Mouse (Mus musculus) heart, embryonic 11.5 days (tissue): ENCODE data around the gene Gjc3. TPM values are rescaled to one million over a fixed set of nuclear protein-coding genes. Genes with fewer than 3 reads are reported as not detected.

Source experiments
- ATAC-seq: fragments of 200-750 bp; cut with Nextera tagmentation; replicated peaks from 2 replicates; pipeline ENCODE4 v1.8.0; 2017; ENCODE audit warnings: moderate library complexity; ENCODE audit not compliant: insufficient number of reproducible peaks, low FRiP score, low TSS enrichment
- H3K27ac ChIP-seq: fragments of 300-500 bp; sonication (generic); 2 replicates; pipeline ENCODE4 v1.5.1; 2014; ENCODE audit warnings: mild to moderate bottlenecking, low read depth, low read length
- H3K27me3 ChIP-seq: fragments of 300-500 bp; sonication (generic); 2 replicates; pipeline ENCODE4 v1.6.1; 2014; ENCODE audit warnings: mild to moderate bottlenecking, low read length, mixed read lengths; ENCODE audit not compliant: control insufficient read depth, insufficient read depth
- H3K36me3 ChIP-seq: fragments of 300-500 bp; sonication (generic); 2 replicates; pipeline ENCODE4 v1.6.1; 2014; ENCODE audit warnings: mild to moderate bottlenecking, low read length, moderate library complexity, mixed read lengths; ENCODE audit not compliant: control insufficient read depth, insufficient read depth
- H3K4me1 ChIP-seq: fragments of 300-500 bp; sonication (generic); 2 replicates; pipeline ENCODE4 v1.6.1; 2014; ENCODE audit warnings: low read length; ENCODE audit not compliant: control insufficient read depth, insufficient read depth
- H3K4me2 ChIP-seq: fragments of 300-500 bp; sonication (generic); 2 replicates; pipeline ENCODE4 v1.6.1; 2014; ENCODE audit warnings: mild to moderate bottlenecking, moderate library complexity
- H3K4me3 ChIP-seq: fragments of 300-500 bp; sonication (generic); 2 replicates; pipeline ENCODE4 v1.5.1; 2014; ENCODE audit warnings: low read depth, low read length
- H3K9ac ChIP-seq: fragments of 300-500 bp; sonication (generic); 2 replicates; pipeline ENCODE4 v1.6.1; 2014; ENCODE audit warnings: mild to moderate bottlenecking, low read depth, low read length, moderate library complexity
- H3K9me3 ChIP-seq: fragments of 300-500 bp; sonication (generic); replicated peaks from 2 replicates; pipeline ENCODE4 v1.6.1; 2016; ENCODE audit warnings: low read length; ENCODE audit not compliant: control insufficient read depth
- WGBS: fragments of 180-500 bp; shearing (Covaris S2); extraction: QIAGEN DNeasy Blood & Tissue Kit; methylation state at CpG from one replicate; pipeline ENCODE4 v1.1.7; 2014; ENCODE audit not compliant: insufficient replicate concordance; 5-methylcytosine and 5-hydroxymethylcytosine counted together
- polyA plus RNA-seq: library from polyadenylated mRNA; unstranded; fragments of >200 nt; fragmentation: Nextera tagmentation; extraction: Ambion mirVana; gene quantifications from 2 replicates; pipeline ENCODE4 v1.2.1, GENCODE M21; 2014

The Gjc3 gene
- polyA plus RNA-seq, 1 experiment from 2014 or later: not detected

GRCm38 (mm10) chr5:137973738-137974137 is 10.8 kb upstream of the Gjc3 start:
- no peak for ATAC-seq
- no peak overlapping the region for H3K4me2 ChIP-seq
- 44% methylated on average over 3 of the region's 3 CpGs for WGBS

GRCm38 (mm10) chr5:137973161-137973560 is 10.3 kb upstream of the Gjc3 start:
- Histone ChIP-seq H3K9me3 (no peaks in the 10 kb centered on the region), H3K4me3 (no peak overlapping the region), H3K36me3 (no peaks in the 10 kb centered on the region), H3K4me1 (no peaks in the 10 kb centered on the region), H3K27me3 (no peaks in the 10 kb centered on the region; the same call in 1 of the 2 replicates), H3K9ac (no peak overlapping the region), H3K4me2 (no peak overlapping the region), H3K27ac (no peak overlapping the region)
- no peak for ATAC-seq
- WGBS: 53% methylated on average over 2 of the region's 2 CpGs

More at GRCm38 (mm10) chr5:137973738-137974137, 10.8 kb upstream of the Gjc3 start:
- H3K9ac ChIP-seq: no peak overlapping the region
- H3K4me1 ChIP-seq: no peaks in the 10 kb centered on the region
- no peak overlapping the region for H3K27ac ChIP-seq
- H3K4me3 ChIP-seq: no peak overlapping the region
- no peaks in the 10 kb centered on the region; the same call in 1 of the 2 replicates for H3K27me3 ChIP-seq
- H3K9me3 ChIP-seq: no peaks in the 10 kb centered on the region
- H3K36me3 ChIP-seq: no peaks in the 10 kb centered on the region

GRCm38 (mm10) chr5:137966492-137966891 is 3.6 kb upstream of the Gjc3 start:
- Histone ChIP-seq H3K4me2 (no peak overlapping the region), H3K4me1 (no peaks in the 10 kb centered on the region), H3K27ac (no peak overlapping the region), H3K4me3 (no peak overlapping the region), H3K9ac (no peak overlapping the region), H3K9me3 (no peaks in the 10 kb centered on the region), H3K36me3 (no peaks in the 10 kb centered on the region), H3K27me3 (no peaks in the 10 kb centered on the region; the same call in 1 of the 2 replicates)
- no peak for ATAC-seq

- H3K4me1 ChIP-seq: no peaks in the 10 kb centered on the region
- H3K27ac ChIP-seq: no peak overlapping the region
- H3K4me3 ChIP-seq: no peak overlapping the region
- H3K36me3 ChIP-seq: no peaks in the 10 kb centered on the region
- no peak for ATAC-seq
- 72% methylated on average over 3 of the region's 3 CpGs for WGBS
- no peaks in the 10 kb centered on the region for H3K27me3 ChIP-seq
- H3K4me2 ChIP-seq: no peak overlapping the region
- no peaks in the 10 kb centered on the region for H3K9me3 ChIP-seq
- no peak overlapping the region for H3K9ac ChIP-seq
Measured at GRCm38 (mm10) chr5:137956404-137956803, 6.5 kb downstream of the Gjc3 start.

- no peak for ATAC-seq
Measured at GRCm38 (mm10) chr5:137951218-137951617, 11.7 kb downstream of the Gjc3 start.

GRCm38 (mm10) chr5:137947303-137947702 is 15.6 kb downstream of the Gjc3 start:
- Histone ChIP-seq H3K27ac (no peak overlapping the region), H3K4me1 (no peaks in the 10 kb centered on the region), H3K9ac (no peak overlapping the region), H3K36me3 (no peaks in the 10 kb centered on the region), H3K9me3 (no peaks in the 10 kb centered on the region), H3K4me3 (no peak overlapping the region), H3K4me2 (no peak overlapping the region), H3K27me3 (no peaks in the 10 kb centered on the region)
- ATAC-seq: no peak

More at GRCm38 (mm10) chr5:137951218-137951617, 11.7 kb downstream of the Gjc3 start:
- H3K4me1 ChIP-seq: no peaks in the 10 kb centered on the region
- no peaks in the 10 kb centered on the region for H3K9me3 ChIP-seq
- no peaks in the 10 kb centered on the region for H3K36me3 ChIP-seq
- 34% methylated on average over 6 of the region's 6 CpGs for WGBS
- H3K4me3 ChIP-seq: no peak overlapping the region
- no peak overlapping the region for H3K4me2 ChIP-seq
- H3K27ac ChIP-seq: no peak overlapping the region
- no peaks in the 10 kb centered on the region for H3K27me3 ChIP-seq
- H3K9ac ChIP-seq: no peak overlapping the region

GRCm38 (mm10) chr5:137943133-137943532 is 19.8 kb downstream of the Gjc3 start:
- ATAC-seq: no peak
- WGBS: 62% methylated on average over 1 of the region's 1 CpGs

GRCm38 (mm10) chr5:137940948-137941347 is 21.9 kb downstream of the Gjc3 start:
- Histone ChIP-seq H3K9me3 (no peaks in the 10 kb centered on the region), H3K27ac (no peak overlapping the region), H3K9ac (no peak overlapping the region), H3K36me3 (no peaks in the 10 kb centered on the region), H3K4me1 (no peaks in the 10 kb centered on the region), H3K27me3 (no peaks in the 10 kb centered on the region), H3K4me2 (no peak overlapping the region), H3K4me3 (no peak overlapping the region)
- ATAC-seq: no peak
- 78% methylated on average over 4 of the region's 4 CpGs for WGBS

More at GRCm38 (mm10) chr5:137943133-137943532, 19.8 kb downstream of the Gjc3 start:
- Histone ChIP-seq H3K4me2 (no peak overlapping the region), H3K36me3 (no peaks in the 10 kb centered on the region), H3K4me3 (no peak overlapping the region), H3K4me1 (no peaks in the 10 kb centered on the region), H3K9ac (no peak overlapping the region), H3K9me3 (no peaks in the 10 kb centered on the region), H3K27ac (no peak overlapping the region), H3K27me3 (no peaks in the 10 kb centered on the region)

- Histone ChIP-seq H3K27me3 (no peaks in the 10 kb centered on the region), H3K36me3 (no peaks in the 10 kb centered on the region), H3K4me3 (no peak overlapping the region), H3K4me2 (no peak overlapping the region), H3K27ac (no peak overlapping the region), H3K9ac (no peak overlapping the region), H3K9me3 (no peaks in the 10 kb centered on the region), H3K4me1 (no peaks in the 10 kb centered on the region)
- ATAC-seq: no peak
- WGBS: 53% methylated on average over 4 of the region's 4 CpGs
Measured at GRCm38 (mm10) chr5:137937238-137937637, 25.7 kb downstream of the Gjc3 start.
